Mouse (Mus musculus) erythroblast, embryonic 14.5 days (primary cell): ENCODE results near the gene Borcs6. TPM values are rescaled to one million over a fixed set of nuclear protein-coding genes. Genes with fewer than 3 reads are reported as not detected.

Experiments used
- H3K27me3 ChIP-seq: 2 replicates; pipeline ENCODE4 v1.6.1; 2012; ENCODE audit warnings: inconsistent platforms; ENCODE audit not compliant: control insufficient read depth
- H3K36me3 ChIP-seq: 2 replicates; pipeline ENCODE4 v1.6.1; 2012; ENCODE audit warnings: mild to moderate bottlenecking, inconsistent platforms; ENCODE audit not compliant: control insufficient read depth
- H3K4me1 ChIP-seq: 2 replicates; pipeline ENCODE4 v1.6.1; 2012; ENCODE audit warnings: inconsistent platforms; ENCODE audit not compliant: control insufficient read depth
- H3K4me3 ChIP-seq: replicated peaks from 2 replicates; pipeline ENCODE3; 2012; ENCODE audit warnings: moderate library complexity, mild to moderate bottlenecking, inconsistent platforms
- H3K9me3 ChIP-seq: 2 replicates; pipeline ENCODE4 v1.6.1; 2012; ENCODE audit warnings: low read length, inconsistent platforms, mixed read lengths; ENCODE audit not compliant: control insufficient read depth
- GATA1 ChIP-seq: IDR thresholded peaks from 2 replicates; pipeline ENCODE4 v1.6.1; 2012; ENCODE audit warnings: low read length, inconsistent platforms, mixed read lengths
- TAL1 ChIP-seq: IDR thresholded peaks from 3 replicates; pipeline ENCODE4 v1.6.1; 2012; ENCODE audit warnings: low read length, inconsistent platforms, mixed read lengths
- polyA plus RNA-seq: library from polyadenylated mRNA; stranded (reverse); fragments of >175 nt; gene quantifications from 2 replicates; pipeline ENCODE4 v1.2.3, GENCODE M21; 2012

Borcs6 gene
- polyA plus RNA-seq, 1 experiment: 2.0 TPM

DNA sequence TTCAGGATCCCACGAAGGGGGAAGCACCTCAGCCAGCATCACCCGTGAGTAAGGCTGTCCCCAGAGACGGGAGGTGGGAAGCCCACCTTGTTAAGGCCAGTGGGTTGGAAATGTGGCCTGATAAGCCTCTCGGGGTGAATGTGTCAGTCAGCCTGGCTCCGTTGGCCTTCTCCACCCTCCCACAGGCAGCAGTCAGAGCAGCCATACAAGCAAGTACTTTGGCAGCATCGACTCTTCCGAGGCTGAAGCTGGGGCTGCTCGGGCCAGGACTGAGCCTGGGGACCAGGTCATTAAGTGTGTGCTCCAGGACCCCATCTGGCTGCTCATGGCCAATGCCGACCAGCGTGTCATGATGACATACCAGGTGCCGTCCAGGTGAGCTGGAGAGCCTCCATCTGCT, 48.2 kb downstream of the Borcs6 start:
- H3K27me3 ChIP-seq: peaks cover 15% of the 10 kb centered on the region
- no peaks in the 10 kb centered on the region for H3K9me3 ChIP-seq
- TF ChIP-seq GATA1: no peak
- TF ChIP-seq TAL1: no peak
- H3K4me3 ChIP-seq: no peak overlapping the region
- H3K4me1 ChIP-seq: peaks cover 35% of the 10 kb centered on the region
- H3K36me3 ChIP-seq: peaks cover 67% of the 10 kb centered on the region

DNA sequence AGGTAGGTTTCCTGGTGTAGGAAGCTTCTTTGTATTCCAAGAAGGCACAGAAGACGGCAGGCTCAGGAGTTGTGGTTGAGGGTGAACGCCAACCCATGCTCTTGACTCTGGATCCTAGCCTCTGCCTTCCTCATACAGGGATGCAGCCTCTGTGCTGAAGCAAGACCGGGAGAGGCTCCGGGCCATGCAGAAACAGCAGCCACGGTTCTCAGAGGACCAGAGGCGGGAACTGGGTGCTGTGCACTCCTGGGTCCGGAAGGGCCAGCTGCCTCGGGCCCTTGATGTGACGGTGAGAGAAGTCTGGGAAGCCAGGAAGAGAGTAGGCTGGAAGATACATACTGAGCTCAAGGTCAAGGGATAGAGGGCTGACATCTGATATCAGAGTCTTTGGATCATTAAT, 48.7 kb downstream of the Borcs6 start:
- TF ChIP-seq GATA1: no peak
- no peak for TF ChIP-seq TAL1
- peaks cover 62% of the 10 kb centered on the region for H3K36me3 ChIP-seq

DNA sequence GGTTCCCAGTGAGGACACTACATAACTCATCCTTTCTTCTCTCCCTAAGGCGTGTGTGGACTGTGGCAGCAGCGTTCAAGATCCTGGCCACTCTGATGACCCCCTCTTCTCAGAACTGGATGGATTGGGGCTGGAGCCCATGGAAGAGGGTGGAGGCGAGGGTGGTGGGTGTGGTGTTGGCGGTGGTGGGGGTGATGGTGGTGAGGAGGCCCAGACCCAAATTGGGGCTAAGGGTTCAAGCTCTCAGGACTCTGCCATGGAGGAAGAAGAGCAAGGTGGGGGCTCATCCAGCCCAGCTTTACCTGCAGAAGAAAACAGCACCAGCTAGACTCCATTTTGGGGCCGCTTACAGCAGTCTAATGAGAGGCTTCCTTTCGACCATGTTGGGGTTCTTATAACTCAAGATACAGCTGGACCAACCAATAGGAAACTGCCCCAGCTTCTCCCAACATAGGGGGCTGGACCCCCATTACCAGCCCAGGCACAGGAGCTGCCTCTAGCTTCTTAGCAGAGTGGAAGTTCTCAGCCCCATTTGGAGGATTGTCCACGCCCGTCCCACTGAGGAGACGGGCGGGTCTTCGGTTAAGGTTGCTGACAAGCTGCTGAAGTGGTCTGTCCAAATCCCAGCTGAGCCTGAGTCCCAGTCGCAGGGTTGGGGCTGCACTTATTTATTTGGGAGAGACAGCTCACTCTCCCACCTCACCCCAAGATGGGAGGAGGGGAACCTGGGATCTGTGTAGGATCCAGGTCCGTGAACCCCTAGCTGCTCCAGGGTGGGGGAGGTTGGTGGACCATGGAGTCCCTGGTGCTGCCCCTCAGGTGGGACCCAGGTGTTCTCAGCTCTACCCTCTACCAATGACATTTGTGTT, 49.7 kb downstream of the Borcs6 start:
- peaks cover 31% of the 10 kb centered on the region for H3K27me3 ChIP-seq
- peaks cover 35% of the 10 kb centered on the region for H3K4me1 ChIP-seq
- peak overlapping the region; percentile 64 for H3K4me3 ChIP-seq
- H3K9me3 ChIP-seq: no peaks in the 10 kb centered on the region
- peaks cover 51% of the 10 kb centered on the region for H3K36me3 ChIP-seq
- TF ChIP-seq TAL1 (no peak), GATA1 (no peak)

More for the DNA sequence above, 48.7 kb downstream of the Borcs6 start:
- no peak overlapping the region for H3K4me3 ChIP-seq
- H3K27me3 ChIP-seq: peaks cover 21% of the 10 kb centered on the region
- peaks cover 35% of the 10 kb centered on the region for H3K4me1 ChIP-seq
- H3K9me3 ChIP-seq: no peaks in the 10 kb centered on the region

DNA sequence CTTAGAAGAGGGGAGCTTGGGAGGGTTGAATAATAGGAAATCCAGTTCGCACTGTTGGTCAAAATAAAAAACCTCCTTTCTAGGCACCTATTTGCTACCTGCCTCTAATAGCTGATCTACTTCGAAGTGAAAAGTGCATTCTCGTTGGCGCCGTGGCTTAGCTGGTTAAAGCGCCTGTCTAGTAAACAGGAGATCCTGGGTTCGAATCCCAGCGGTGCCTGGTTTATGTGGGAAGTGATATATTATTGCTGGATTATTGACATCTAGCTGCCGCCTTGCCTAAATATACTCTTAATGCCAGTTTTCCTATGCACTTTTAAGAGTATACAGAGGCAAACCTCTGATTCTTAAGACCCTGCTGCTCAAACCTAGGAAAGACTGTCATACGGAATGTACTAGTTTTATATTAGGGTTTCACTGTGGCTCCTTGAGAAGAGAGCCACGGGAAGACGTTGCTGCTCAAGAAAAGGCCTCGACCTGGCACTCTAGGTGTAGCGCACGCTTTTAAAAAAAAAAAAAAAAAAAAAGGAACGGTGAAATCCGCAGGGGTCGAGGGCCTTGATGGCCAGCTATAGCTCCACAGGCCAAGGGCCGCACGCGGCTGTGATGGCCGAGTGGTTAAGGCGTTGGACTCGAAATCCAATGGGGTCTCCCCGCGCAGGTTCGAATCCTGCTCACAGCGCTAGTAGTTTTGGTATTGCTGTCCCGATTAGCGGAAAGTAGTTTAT, 51.0 kb downstream of the Borcs6 start:
- TF ChIP-seq GATA1 (no peak), TAL1 (no peak)
- peaks cover 35% of the 10 kb centered on the region for H3K4me1 ChIP-seq
- H3K36me3 ChIP-seq: peaks cover 39% of the 10 kb centered on the region
- H3K4me3 ChIP-seq: peak overlapping the region; percentile 64
- H3K27me3 ChIP-seq: peaks cover 42% of the 10 kb centered on the region
- no peaks in the 10 kb centered on the region for H3K9me3 ChIP-seq

Other genes with a start within 250 kb of the Borcs6 start
- 6.3 and 6.6 TPM in 2 replicates for gene Ndel1, start 187.9 kb upstream of the Borcs6 start, polyA plus RNA-seq
- gene Rnf222, start 171.2 kb upstream of the Borcs6 start, polyA plus RNA-seq: 0.01 TPM in 1 of 2 replicates, not detected in the other
- 7.0 and 11.1 TPM in 2 replicates for gene Rpl26, start 158.1 kb upstream of the Borcs6 start, polyA plus RNA-seq
- gene Odf4, start 132.6 kb upstream of the Borcs6 start, polyA plus RNA-seq: not detected in 2 replicates
- gene Arhgef15, start 102.2 kb upstream of the Borcs6 start, polyA plus RNA-seq: not detected in 2 replicates
- not detected in 2 replicates for gene Slc25a35, start 91.6 kb upstream of the Borcs6 start, polyA plus RNA-seq
- 0.13 and 0.15 TPM in 2 replicates for gene Rangrf, start 84.5 kb upstream of the Borcs6 start, polyA plus RNA-seq
- 0.78 and 0.81 TPM in 2 replicates for gene Pfas, start 51.3 kb upstream of the Borcs6 start, polyA plus RNA-seq
- 13.5 and 27.1 TPM in 2 replicates for gene Ctc1, start 43.8 kb upstream of the Borcs6 start, polyA plus RNA-seq
- 20.3 and 26.6 TPM in 2 replicates for gene Aurkb, start 14.1 kb upstream of the Borcs6 start, polyA plus RNA-seq
- 10.0 and 12.3 TPM in 2 replicates for gene Tmem107, start 11.1 kb downstream of the Borcs6 start, polyA plus RNA-seq
- 7.9 and 9.1 TPM in 2 replicates for gene Vamp2, start 28.8 kb downstream of the Borcs6 start, polyA plus RNA-seq
- 1.4 and 1.5 TPM in 2 replicates for gene Per1, start 35.5 kb downstream of the Borcs6 start, polyA plus RNA-seq
- 0.05 TPM in 1 of 2 replicates, not detected in the other for gene Hes7, start 60.7 kb downstream of the Borcs6 start, polyA plus RNA-seq
- not detected in 2 replicates for gene 9130213A22Rik, start 62.9 kb downstream of the Borcs6 start, polyA plus RNA-seq
- 0.01 TPM in 1 of 2 replicates, not detected in the other for gene Aloxe3, start 66.2 kb downstream of the Borcs6 start, polyA plus RNA-seq
- gene Alox12b, start 97.3 kb downstream of the Borcs6 start, polyA plus RNA-seq: not detected in 2 replicates
- not detected in 2 replicates for gene Alox8, start 138.1 kb downstream of the Borcs6 start, polyA plus RNA-seq
- not detected in 2 replicates for gene Gucy2e, start 177.3 kb downstream of the Borcs6 start, polyA plus RNA-seq